Mouse (Mus musculus) forebrain, embryonic 16.5 days (tissue): ENCODE measurements around the gene Atg7. TPM values are rescaled to one million over a fixed set of nuclear protein-coding genes. Genes with fewer than 3 reads are reported as not detected.

Experiments
- ATAC-seq: fragments of 200-750 bp; cut with Nextera tagmentation; 2 replicates; pipeline ENCODE4 v1.8.0; 2017; ENCODE audit warnings: mild to moderate bottlenecking, moderate library complexity
- H3K27ac ChIP-seq: fragments of 300-500 bp; sonication (generic); 2 replicates; pipeline ENCODE4 v1.5.1; 2014; ENCODE audit warnings: low read length, control low read depth
- H3K27me3 ChIP-seq: fragments of 300-500 bp; sonication (generic); replicated peaks from 2 replicates; pipeline ENCODE4 v1.6.1; 2014; ENCODE audit warnings: low read length; ENCODE audit not compliant: control insufficient read depth, insufficient read depth
- H3K36me3 ChIP-seq: fragments of 300-500 bp; sonication (generic); 2 replicates; pipeline ENCODE4 v1.6.1; 2014; ENCODE audit not compliant: control insufficient read depth, insufficient read depth
- H3K4me1 ChIP-seq: fragments of 300-500 bp; sonication (generic); replicated peaks from 2 replicates; pipeline ENCODE4 v1.6.1; 2014; ENCODE audit warnings: low read length; ENCODE audit not compliant: control insufficient read depth, insufficient read depth
- H3K4me2 ChIP-seq: fragments of 300-500 bp; sonication (generic); 2 replicates; pipeline ENCODE4 v1.6.1; 2014; ENCODE audit warnings: mild to moderate bottlenecking, low read length, control low read depth
- H3K4me3 ChIP-seq: fragments of 300-500 bp; sonication (generic); replicated peaks from 2 replicates; pipeline ENCODE4 v1.5.1; 2014; ENCODE audit warnings: mild to moderate bottlenecking, low read length, control low read depth
- H3K9ac ChIP-seq: fragments of 300-500 bp; sonication (generic); replicated peaks from 2 replicates; pipeline ENCODE4 v1.6.1; 2014; ENCODE audit warnings: low read depth, low read length, control low read depth
- H3K9me3 ChIP-seq: fragments of 300-500 bp; sonication (generic); 2 replicates; pipeline ENCODE4 v1.6.1; 2016; ENCODE audit warnings: low read length; ENCODE audit not compliant: control insufficient read depth
- WGBS: fragments of 180-500 bp; shearing (Covaris S2); extraction: QIAGEN DNeasy Blood & Tissue Kit; methylation state at CpG from one replicate; pipeline ENCODE4 v1.1.7; 2014; 5-methylcytosine and 5-hydroxymethylcytosine counted together
- polyA plus RNA-seq: library from polyadenylated mRNA; unstranded; fragments of >200 nt; fragmentation: Nextera tagmentation; extraction: Ambion mirVana; gene quantifications from 2 replicates; pipeline ENCODE4 v1.2.1, GENCODE M21; 2015

Gene Atg7
- polyA plus RNA-seq, 1 experiment from 2014 or later: 23.2 TPM

GRCm38 (mm10) chr6:114798715-114799114, 155.8 kb downstream of the Atg7 start:
- ATAC-seq: peak; percentile 18; the same call in 1 of the 2 replicates
- Histone ChIP-seq H3K9ac (no peak overlapping the region), H3K36me3 (no peaks in the 10 kb centered on the region), H3K4me3 (no peak overlapping the region), H3K4me2 (no peak overlapping the region), H3K4me1 (peaks cover 2% of the 10 kb centered on the region), H3K27ac (no peak overlapping the region), H3K9me3 (no peaks in the 10 kb centered on the region), H3K27me3 (no peaks in the 10 kb centered on the region)
- WGBS: 64% methylated on average over 4 of the region's 4 CpGs

- ATAC-seq: no peak
- H3K9ac ChIP-seq: no peak overlapping the region
- no peak overlapping the region for H3K4me2 ChIP-seq
- H3K9me3 ChIP-seq: no peaks in the 10 kb centered on the region
- no peaks in the 10 kb centered on the region for H3K27me3 ChIP-seq
- H3K36me3 ChIP-seq: no peaks in the 10 kb centered on the region
- 56% methylated on average over 2 of the region's 2 CpGs for WGBS
- peaks cover 8% of the 10 kb centered on the region for H3K4me1 ChIP-seq
- H3K4me3 ChIP-seq: no peak overlapping the region
- no peak overlapping the region for H3K27ac ChIP-seq
Measured at GRCm38 (mm10) chr6:114800291-114800965, 157.5 kb downstream of the Atg7 start.

DNA sequence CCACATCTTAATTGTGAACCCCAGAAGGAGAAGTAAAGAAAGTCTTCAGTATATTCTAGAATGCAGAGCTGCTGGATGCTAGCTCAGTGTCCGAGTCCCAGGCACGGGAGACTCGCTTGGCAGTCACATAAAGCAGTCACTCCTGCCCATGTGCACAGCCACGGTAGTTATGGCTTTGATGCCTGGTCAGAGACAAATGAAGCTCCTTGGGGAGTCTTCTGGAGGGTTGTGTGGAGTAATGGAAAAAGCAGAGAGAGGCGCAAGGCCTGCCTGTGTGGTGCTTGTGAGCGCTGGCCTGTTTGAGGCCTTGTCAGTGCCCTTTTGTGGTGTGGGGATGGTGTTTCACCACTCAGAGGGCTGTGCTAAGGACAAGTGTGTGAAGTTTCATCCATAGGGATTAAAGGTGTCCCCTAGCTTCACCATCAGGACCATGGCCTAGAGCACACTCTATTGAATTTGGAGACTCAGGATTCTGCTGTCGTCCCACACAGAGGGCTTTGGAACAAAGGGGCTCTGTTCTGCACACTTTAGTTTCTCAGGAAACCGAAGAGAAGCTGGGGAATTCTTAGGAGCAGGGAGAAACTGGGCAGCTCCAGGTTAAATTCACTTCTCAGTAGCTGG, 161.1 kb downstream of the Atg7 start:
- Histone ChIP-seq H3K4me3 (no peak overlapping the region), H3K4me2 (no peak overlapping the region), H3K9me3 (no peaks in the 10 kb centered on the region), H3K36me3 (no peaks in the 10 kb centered on the region), H3K4me1 (peaks cover 8% of the 10 kb centered on the region), H3K9ac (no peak overlapping the region), H3K27me3 (no peaks in the 10 kb centered on the region), H3K27ac (no peak overlapping the region)
- ATAC-seq: peak; percentile 33; the same call in 1 of the 2 replicates
- WGBS: 36% methylated on average over 8 of the region's 8 CpGs

GRCm38 (mm10) chr6:114804866-114805265, 162.0 kb downstream of the Atg7 start:
- Histone ChIP-seq H3K4me3 (no peak overlapping the region), H3K27me3 (no peaks in the 10 kb centered on the region), H3K9ac (no peak overlapping the region), H3K36me3 (no peaks in the 10 kb centered on the region), H3K4me1 (peaks cover 12% of the 10 kb centered on the region), H3K27ac (no peak overlapping the region), H3K4me2 (no peak overlapping the region), H3K9me3 (no peaks in the 10 kb centered on the region)
- 71% methylated on average over 1 of the region's 1 CpGs for WGBS
- ATAC-seq: no peak

- WGBS: 97% methylated on average over 4 of the region's 4 CpGs
- H3K4me2 ChIP-seq: no peak overlapping the region
- H3K27ac ChIP-seq: no peak overlapping the region
- no peaks in the 10 kb centered on the region for H3K27me3 ChIP-seq
- H3K9me3 ChIP-seq: no peaks in the 10 kb centered on the region
- no peak for ATAC-seq
- no peak overlapping the region for H3K4me3 ChIP-seq
- no peaks in the 10 kb centered on the region for H3K36me3 ChIP-seq
- H3K9ac ChIP-seq: no peak overlapping the region
- H3K4me1 ChIP-seq: peaks cover 12% of the 10 kb centered on the region
Measured at GRCm38 (mm10) chr6:114805927-114806326, 163.0 kb downstream of the Atg7 start.

GRCm38 (mm10) chr6:114807474-114807873, 164.6 kb downstream of the Atg7 start:
- Histone ChIP-seq H3K36me3 (no peaks in the 10 kb centered on the region), H3K9ac (no peak overlapping the region), H3K27ac (no peak overlapping the region), H3K4me1 (peaks cover 12% of the 10 kb centered on the region), H3K4me2 (no peak overlapping the region), H3K27me3 (no peaks in the 10 kb centered on the region), H3K9me3 (no peaks in the 10 kb centered on the region), H3K4me3 (no peak overlapping the region)
- 63% methylated on average over 3 of the region's 3 CpGs for WGBS
- no peak for ATAC-seq

DNA sequence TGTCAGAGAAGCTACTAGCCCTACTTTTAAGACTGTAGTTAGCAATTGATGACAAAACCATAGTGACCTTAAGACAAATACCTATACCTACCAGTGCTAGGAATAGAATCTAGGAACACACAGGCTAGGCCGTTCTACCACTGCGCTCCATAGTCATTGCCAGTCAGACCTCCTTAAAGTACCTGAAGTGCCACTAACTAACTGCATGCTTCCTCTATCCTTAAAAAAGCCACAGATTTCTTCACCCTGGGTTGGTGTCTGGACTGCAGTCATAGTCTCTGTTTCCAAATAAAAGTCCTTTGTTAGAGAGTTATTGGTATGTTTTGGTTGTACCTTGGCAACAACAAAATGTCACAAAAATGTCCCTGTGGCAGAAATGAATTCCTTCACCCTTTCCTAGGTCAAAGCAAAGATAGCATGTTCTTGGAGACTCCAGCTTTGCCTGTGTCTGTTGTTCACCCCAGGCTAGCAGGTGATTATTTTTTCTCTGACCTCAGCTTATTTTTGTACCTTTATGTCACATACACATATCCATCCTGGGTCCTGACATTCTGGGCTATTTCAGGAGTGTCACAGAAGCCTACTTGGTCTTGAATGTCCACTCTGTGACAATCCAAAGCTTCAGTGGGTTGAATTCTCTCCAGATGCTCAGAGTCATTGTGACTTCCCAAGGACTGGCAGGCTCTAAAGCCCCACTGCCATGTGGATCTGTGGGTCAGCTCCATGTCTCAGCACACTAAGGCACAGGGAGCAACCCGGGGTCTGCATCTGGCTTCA, 165.9 kb downstream of the Atg7 start:
- H3K4me2 ChIP-seq: no peak overlapping the region
- no peak overlapping the region for H3K27ac ChIP-seq
- H3K27me3 ChIP-seq: no peaks in the 10 kb centered on the region
- H3K9me3 ChIP-seq: no peaks in the 10 kb centered on the region
- no peaks in the 10 kb centered on the region for H3K36me3 ChIP-seq
- WGBS: 94% methylated on average over 3 of the region's 3 CpGs
- H3K4me1 ChIP-seq: peaks cover 19% of the 10 kb centered on the region
- ATAC-seq: no peak
- no peak overlapping the region for H3K4me3 ChIP-seq
- no peak overlapping the region for H3K9ac ChIP-seq

GRCm38 (mm10) chr6:114809431-114809811, 166.5 kb downstream of the Atg7 start:
- ATAC-seq: no peak

GRCm38 (mm10) chr6:114812322-114812721, 169.4 kb downstream of the Atg7 start:
- H3K9ac ChIP-seq: no peak overlapping the region
- ATAC-seq: peak; percentile 70
- no peak overlapping the region for H3K4me3 ChIP-seq
- no peaks in the 10 kb centered on the region for H3K27me3 ChIP-seq
- H3K9me3 ChIP-seq: no peaks in the 10 kb centered on the region
- no peaks in the 10 kb centered on the region for H3K36me3 ChIP-seq
- peaks cover 17% of the 10 kb centered on the region for H3K4me1 ChIP-seq
- 46% methylated on average over 5 of the region's 5 CpGs for WGBS
- H3K4me2 ChIP-seq: no peak overlapping the region
- H3K27ac ChIP-seq: no peak overlapping the region

More at GRCm38 (mm10) chr6:114809431-114809811, 166.5 kb downstream of the Atg7 start:
- H3K36me3 ChIP-seq: no peaks in the 10 kb centered on the region
- no peak overlapping the region for H3K27ac ChIP-seq
- H3K27me3 ChIP-seq: no peaks in the 10 kb centered on the region
- 67% methylated on average over 1 of the region's 1 CpGs for WGBS
- H3K4me3 ChIP-seq: no peak overlapping the region
- H3K9me3 ChIP-seq: no peaks in the 10 kb centered on the region
- H3K9ac ChIP-seq: no peak overlapping the region
- no peak overlapping the region for H3K4me2 ChIP-seq
- peaks cover 18% of the 10 kb centered on the region for H3K4me1 ChIP-seq
